Mouse (Mus musculus) heart, postnatal 36 days (tissue): ENCODE data around the gene Hfm1. TPM values are rescaled to one million over a fixed set of nuclear protein-coding genes. Genes with fewer than 3 reads are reported as not detected.

ENCODE experiments used
- microRNA-seq, 2 experiments: library from miRNA; unstranded; fragments of <30 nt; microRNA quantifications; one replicate each; pipeline ENCODE4 v1.2.0; 2021; ENCODE audit warnings: borderline number of aligned reads in 2 of 2
- total RNA-seq, 2 experiments: library from RNA; stranded (reverse); gene quantifications; 2 replicates each; pipeline ENCODE4 v1.2.3; 2021

The Hfm1 gene
- total RNA-seq, 2 experiments from 2014 or later, result not detected

Small RNA genes lying within 50 kb of the gene (microRNA-seq; reads per million reads assigned to microRNA genes)
- 0 reads per million in 2 experiments for gene Gm27527

Other genes starting within 250 kb of the Hfm1 start
- 10 to 100 TPM; 53.8 to 59.8 TPM for gene Zfp644, start 229.0 kb downstream of the Hfm1 start, total RNA-seq
- gene Cdc7, start 38.0 kb upstream of the Hfm1 start, total RNA-seq, result under 1 TPM; 0.39 to 0.60 TPM